Mouse (Mus musculus) heart, embryonic 11.5 days (tissue): ENCODE results near the gene Arpp21. TPM values are rescaled to one million over a fixed set of nuclear protein-coding genes. Genes with fewer than 3 reads are reported as not detected.

Experiments
- microRNA-seq: library from miRNA; unstranded; fragments of <30 nt; microRNA quantifications from one replicate; pipeline ENCODE4, GENCODE M21; 2016; ENCODE audit warnings: borderline number of aligned reads
- polyA plus RNA-seq: library from polyadenylated mRNA; unstranded; fragments of >200 nt; fragmentation: Nextera tagmentation; extraction: Ambion mirVana; gene quantifications from 2 replicates; pipeline ENCODE4 v1.2.1, GENCODE M21; 2014

The Arpp21 gene
- polyA plus RNA-seq, 1 experiment from 2014 or later: 1.7 TPM

Small RNA genes within 50 kb of the gene (microRNA-seq; reads per million reads assigned to microRNA genes)
- 23.6 reads per million, percentile 52 among the genes with 10 or more reads in this experiment for gene Mir128-2
